Mouse (Mus musculus) heart, postnatal 0 days (tissue): Measurements from ENCODE around the gene Icosl. TPM values are rescaled to one million over a fixed set of nuclear protein-coding genes. Genes with fewer than 3 reads are reported as not detected.
A peak's percentile ranks its signal among the peaks of the same experiment; 100 is the strongest.

Source experiments
- ATAC-seq: fragments of 200-750 bp; cut with Nextera tagmentation; 2 replicates; pipeline ENCODE4 v1.8.0; 2017; ENCODE audit warnings: low read depth, moderate number of reproducible peaks, moderate library complexity; ENCODE audit not compliant: insufficient read depth
- DNase-seq: peaks from one replicate; pipeline ENCODE4 v3.0.0-alpha.2; 2016; ENCODE audit warnings: low spot score
- H3K27ac ChIP-seq: fragments of 300-500 bp; sonication (generic); 2 replicates; pipeline ENCODE4 v1.5.1; 2014; ENCODE audit warnings: low read depth, mild to moderate bottlenecking
- H3K27me3 ChIP-seq: fragments of 300-500 bp; sonication (generic); 2 replicates; pipeline ENCODE4 v1.6.1; 2014; ENCODE audit warnings: low read length, mixed read lengths; ENCODE audit not compliant: control insufficient read depth, insufficient read depth
- H3K36me3 ChIP-seq: fragments of 300-500 bp; sonication (generic); replicated peaks from 2 replicates; pipeline ENCODE4 v1.6.1; 2014; ENCODE audit warnings: low read length, mixed read lengths; ENCODE audit not compliant: control insufficient read depth, insufficient read depth
- H3K4me1 ChIP-seq: fragments of 300-500 bp; sonication (generic); 2 replicates; pipeline ENCODE4 v1.6.1; 2014; ENCODE audit warnings: antibody characterized with exemption; ENCODE audit not compliant: control insufficient read depth, insufficient read depth
- H3K4me2 ChIP-seq: fragments of 300-500 bp; sonication (generic); 2 replicates; pipeline ENCODE4 v1.6.1; 2014; ENCODE audit warnings: low read depth, mild to moderate bottlenecking, low read length, moderate library complexity
- H3K4me3 ChIP-seq: fragments of 300-500 bp; sonication (generic); 2 replicates; pipeline ENCODE4 v1.5.1; 2014; ENCODE audit warnings: low read depth, low read length
- H3K9ac ChIP-seq: fragments of 300-500 bp; sonication (generic); replicated peaks from 2 replicates; pipeline ENCODE4 v1.6.1; 2014; ENCODE audit warnings: low read depth, low read length, mixed read lengths
- H3K9me3 ChIP-seq: fragments of 300-500 bp; sonication (generic); replicated peaks from 2 replicates; pipeline ENCODE4 v1.6.1; 2016; ENCODE audit warnings: low read length; ENCODE audit not compliant: control insufficient read depth
- CTCF ChIP-seq: IDR thresholded peaks from 2 replicates; pipeline ENCODE4 v1.5.1; 2016; ENCODE audit warnings: antibody characterized with exemption, control low read depth, low read depth
- EP300 ChIP-seq: IDR thresholded peaks from 2 replicates; pipeline ENCODE4 v1.6.1; 2016; ENCODE audit warnings: antibody characterized with exemption, low read depth
- WGBS: fragments of 180-500 bp; shearing (Covaris S2); extraction: QIAGEN DNeasy Blood & Tissue Kit; methylation state at CpG from one replicate; pipeline ENCODE4 v1.1.7; 2014; 5-methylcytosine and 5-hydroxymethylcytosine counted together
- polyA plus RNA-seq: library from polyadenylated mRNA; unstranded; fragments of >200 nt; fragmentation: Nextera tagmentation; extraction: Ambion mirVana; gene quantifications from 2 replicates; pipeline ENCODE4 v1.2.1, GENCODE M21; 2015
- total RNA-seq: library from RNA; depleted of rRNA; stranded (reverse); fragments of >200 nt; gene quantifications from 2 replicates; pipeline ENCODE4 v1.2.3, GENCODE M21; 2014; ENCODE audit warnings: low replicate concordance

The Icosl gene
- total and polyA plus RNA-seq, 2 experiments from 2014 or later, result 1.9 to 7.4 TPM

DNA sequence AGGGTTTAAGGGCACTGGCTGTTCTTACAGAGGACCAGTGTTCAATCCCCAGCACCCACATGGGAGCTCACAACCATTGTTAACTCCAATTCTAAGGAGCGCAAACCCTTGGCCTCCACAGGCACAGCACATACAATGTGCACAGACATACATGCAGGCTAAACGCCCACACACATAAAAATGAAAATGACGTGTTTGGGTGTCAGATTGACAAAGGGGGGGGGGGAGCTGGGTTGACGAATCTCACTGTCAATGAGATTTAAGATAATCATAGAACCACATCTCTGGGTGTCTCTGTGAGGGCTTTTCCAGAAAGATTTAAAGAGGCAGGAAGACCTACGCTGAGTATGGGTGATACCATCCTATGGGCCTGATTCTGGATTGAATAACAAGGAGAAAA lies 57.2 kb downstream of the Icosl start:
- DNase-seq (no peak), ATAC-seq (no peak)
- no peak overlapping the region for H3K9ac ChIP-seq
- H3K36me3 ChIP-seq, result no peaks in the 10 kb centered on the region
- no peaks in the 10 kb centered on the region for H3K9me3 ChIP-seq
- H3K27ac ChIP-seq, result no peak overlapping the region
- H3K4me1 ChIP-seq, result no peaks in the 10 kb centered on the region
- TF ChIP-seq EP300 (no peak), CTCF (no peak)
- 89% methylated on average over 5 of the region's 5 CpGs for WGBS
- H3K27me3 ChIP-seq, result 0 out of 2 replicates have a peak, but pooled peaks cover 5% of the 10 kb centered on the region
- H3K4me2 ChIP-seq, result no peak overlapping the region
- H3K4me3 ChIP-seq, result no peak overlapping the region

DNA sequence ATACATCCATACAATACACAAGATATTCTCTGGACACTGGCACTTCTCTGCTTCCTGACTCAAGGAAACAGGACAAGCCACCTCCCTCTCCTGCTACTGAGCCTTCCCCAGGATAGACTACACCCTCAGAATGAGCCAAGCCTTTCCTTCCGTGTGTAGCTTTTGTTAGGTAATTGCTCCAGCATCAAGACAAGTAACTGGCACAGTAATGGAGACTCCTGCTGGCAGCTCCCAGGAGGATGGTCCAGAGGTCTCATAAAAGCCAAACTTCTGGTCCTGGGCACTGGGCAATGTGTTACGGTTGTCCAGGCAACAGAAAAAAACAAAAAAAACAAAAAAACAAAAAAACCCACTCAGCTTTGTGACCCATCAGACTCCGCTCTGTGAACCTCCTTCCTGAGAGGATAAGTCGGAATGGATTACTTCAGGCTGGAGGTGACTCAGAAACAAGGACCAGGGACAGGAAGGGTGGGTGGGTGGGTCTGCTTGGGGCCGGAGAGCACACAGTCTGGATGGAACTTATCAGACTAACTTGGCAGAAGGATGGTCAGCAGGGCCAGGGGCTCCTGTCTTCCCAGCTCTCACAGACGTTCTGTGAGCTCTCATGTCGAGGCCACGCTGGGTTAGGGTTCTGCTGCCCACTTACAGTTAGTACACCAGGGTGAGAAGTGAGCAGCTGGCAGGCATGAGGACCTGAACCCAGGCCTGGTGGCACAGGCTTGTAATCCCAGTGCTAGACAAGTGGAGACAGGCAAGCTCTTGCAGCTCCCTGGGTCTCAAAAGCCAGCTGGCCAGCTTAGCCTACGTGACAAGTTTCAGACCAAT lies 58.2 kb downstream of the Icosl start:
- Histone ChIP-seq H3K4me2 (no peak overlapping the region), H3K27me3 (0 out of 2 replicates have a peak, but pooled peaks cover 5% of the 10 kb centered on the region), H3K4me1 (no peaks in the 10 kb centered on the region), H3K9me3 (no peaks in the 10 kb centered on the region), H3K4me3 (no peak overlapping the region), H3K9ac (no peak overlapping the region), H3K27ac (no peak overlapping the region), H3K36me3 (no peaks in the 10 kb centered on the region)
- ATAC-seq, result peak; percentile 70
- TF ChIP-seq EP300 (no peak), CTCF (no peak)
- peak; percentile 41 for DNase-seq
- WGBS, result 49% methylated on average over 9 of the region's 9 CpGs

DNA sequence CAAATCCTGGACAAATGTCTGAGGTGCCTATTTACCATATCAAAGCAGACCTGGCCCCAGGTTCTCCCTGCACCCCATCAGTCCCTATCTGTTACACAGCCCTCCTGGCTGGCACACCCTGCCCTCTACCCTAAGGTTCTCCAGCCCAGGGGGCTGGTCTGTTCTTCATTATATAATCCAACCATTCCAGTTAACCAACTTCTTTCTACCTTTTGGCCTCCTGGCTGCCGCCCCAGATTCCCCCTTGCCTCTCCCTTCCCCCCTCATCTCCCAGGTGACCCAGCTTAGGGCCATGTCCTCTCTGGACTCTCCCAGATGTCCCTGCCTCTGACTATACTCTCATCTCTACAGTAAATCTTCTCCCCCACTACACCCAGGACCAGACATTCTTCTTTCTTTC lies 58.8 kb downstream of the Icosl start:
- DNase-seq (no peak), ATAC-seq (no peak)
- H3K27ac ChIP-seq, result no peak overlapping the region
- H3K9me3 ChIP-seq, result no peaks in the 10 kb centered on the region
- TF ChIP-seq EP300, result no peak
- TF ChIP-seq CTCF, result no peak
- no peak overlapping the region for H3K4me3 ChIP-seq
- WGBS, result 63% methylated on average over 1 of the region's 1 CpGs
- H3K27me3 ChIP-seq, result 0 out of 2 replicates have a peak, but pooled peaks cover 5% of the 10 kb centered on the region
- no peak overlapping the region for H3K9ac ChIP-seq
- no peak overlapping the region for H3K4me2 ChIP-seq
- no peaks in the 10 kb centered on the region for H3K36me3 ChIP-seq
- no peaks in the 10 kb centered on the region for H3K4me1 ChIP-seq

DNA sequence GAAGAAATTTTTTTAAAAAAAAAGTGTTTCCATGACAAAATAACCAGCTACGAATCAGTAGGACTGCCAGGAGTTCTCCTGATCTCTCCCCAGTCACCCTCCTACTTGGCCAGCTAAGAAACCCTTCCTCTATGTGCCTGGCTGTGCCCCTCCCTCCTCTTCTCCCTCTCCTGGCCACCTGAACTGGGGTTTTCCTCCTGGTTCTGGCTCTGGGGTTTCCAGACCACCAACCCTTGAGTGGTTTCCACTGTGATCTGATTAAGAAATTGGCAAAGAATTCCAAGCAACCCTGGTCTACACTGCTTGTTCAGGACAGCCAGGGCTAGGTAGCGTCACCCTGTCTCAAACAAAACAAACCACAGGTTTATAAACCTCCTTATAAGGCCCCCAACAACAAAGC lies 59.5 kb downstream of the Icosl start:
- ATAC-seq (no peak), DNase-seq (no peak)
- no peak overlapping the region for H3K9ac ChIP-seq

GRCm38 (mm10) chr10:78129423-78129822 lies 60.3 kb downstream of the Icosl start:
- DNase-seq (no peak), ATAC-seq (no peak; the same call in 1 of the 2 replicates)
- Histone ChIP-seq H3K27ac (no peak overlapping the region), H3K36me3 (no peaks in the 10 kb centered on the region), H3K27me3 (0 out of 2 replicates have a peak, but pooled peaks cover 5% of the 10 kb centered on the region), H3K9ac (no peak overlapping the region), H3K9me3 (no peaks in the 10 kb centered on the region), H3K4me3 (no peak overlapping the region), H3K4me1 (peaks cover under 1% of the 10 kb centered on the region; the same call in 1 of the 2 replicates), H3K4me2 (no peak overlapping the region)
- no peak for TF ChIP-seq EP300
- no peak for TF ChIP-seq CTCF
- 34% methylated on average over 11 of the region's 11 CpGs for WGBS

More for the DNA sequence above, 59.5 kb downstream of the Icosl start:
- 73% methylated on average over 2 of the region's 2 CpGs for WGBS
- Histone ChIP-seq H3K27me3 (0 out of 2 replicates have a peak, but pooled peaks cover 5% of the 10 kb centered on the region), H3K27ac (no peak overlapping the region), H3K9me3 (no peaks in the 10 kb centered on the region), H3K4me3 (no peak overlapping the region), H3K4me2 (no peak overlapping the region), H3K36me3 (no peaks in the 10 kb centered on the region), H3K4me1 (no peaks in the 10 kb centered on the region)
- TF ChIP-seq CTCF, result no peak
- no peak for TF ChIP-seq EP300
